Mouse (Mus musculus) liver, postnatal 0 days (tissue): ENCODE data around the gene Cabin1. TPM values are rescaled to one million over a fixed set of nuclear protein-coding genes. Genes with fewer than 3 reads are reported as not detected.

ENCODE experiments used
- ATAC-seq: fragments of 200-750 bp; cut with Nextera tagmentation; 2 replicates; pipeline ENCODE4 v1.8.0; 2017; ENCODE audit warnings: mild to moderate bottlenecking, moderate library complexity
- DNase-seq: peaks from one replicate; pipeline ENCODE4 v3.0.0-alpha.2; 2016
- H3K27ac ChIP-seq: fragments of 300-500 bp; sonication (generic); 2 replicates; pipeline ENCODE4 v1.5.1; 2014; ENCODE audit warnings: antibody characterized with exemption, moderate library complexity, mild to moderate bottlenecking, low read depth
- H3K27me3 ChIP-seq: fragments of 300-500 bp; sonication (generic); 2 replicates; pipeline ENCODE4 v1.6.1; 2014; ENCODE audit warnings: low read length, control low read depth, mixed read lengths; ENCODE audit not compliant: insufficient read depth
- H3K36me3 ChIP-seq: fragments of 300-500 bp; sonication (generic); replicated peaks from 2 replicates; pipeline ENCODE4 v1.6.1; 2014; ENCODE audit warnings: mild to moderate bottlenecking, control low read depth, low read length, moderate library complexity, mixed read lengths; ENCODE audit not compliant: insufficient read depth
- H3K4me1 ChIP-seq: fragments of 300-500 bp; sonication (generic); 2 replicates; pipeline ENCODE4 v1.6.1; 2014; ENCODE audit warnings: antibody characterized with exemption, mild to moderate bottlenecking, control low read depth; ENCODE audit not compliant: insufficient read depth
- H3K4me2 ChIP-seq: fragments of 300-500 bp; sonication (generic); 2 replicates; pipeline ENCODE4 v1.6.1; 2014; ENCODE audit warnings: low read depth, mild to moderate bottlenecking, low read length, moderate library complexity, mixed read lengths
- H3K4me3 ChIP-seq: fragments of 300-500 bp; sonication (generic); 2 replicates; pipeline ENCODE4 v1.5.1; 2014; ENCODE audit warnings: low read depth, low read length
- H3K9ac ChIP-seq: fragments of 300-500 bp; sonication (generic); replicated peaks from 2 replicates; pipeline ENCODE4 v1.6.1; 2014; ENCODE audit warnings: mild to moderate bottlenecking, moderate library complexity
- H3K9me3 ChIP-seq: fragments of 300-500 bp; sonication (generic); 2 replicates; pipeline ENCODE4 v1.6.1; 2016; ENCODE audit warnings: mild to moderate bottlenecking, control low read depth, low read length, mixed read lengths
- CTCF ChIP-seq: sonication (generic); IDR thresholded peaks from 2 replicates; pipeline ENCODE4 v1.5.1; 2016; ENCODE audit warnings: antibody characterized with exemption, low read depth
- EP300 ChIP-seq: IDR thresholded peaks from 2 replicates; pipeline ENCODE4 v1.6.1; 2016; ENCODE audit warnings: antibody characterized with exemption, low read depth, mild to moderate bottlenecking
- WGBS: fragments of 180-500 bp; shearing (Covaris S2); extraction: QIAGEN DNeasy Blood & Tissue Kit; methylation state at CpG from one replicate; pipeline ENCODE4 v1.1.7; 2014; ENCODE audit not compliant: insufficient replicate concordance; 5-methylcytosine and 5-hydroxymethylcytosine counted together
- polyA plus RNA-seq: library from polyadenylated mRNA; unstranded; fragments of >200 nt; fragmentation: Nextera tagmentation; extraction: Ambion mirVana; gene quantifications from 2 replicates; pipeline ENCODE4 v1.2.1, GENCODE M21; 2015

Gene Cabin1
- polyA plus RNA-seq, 1 experiment from 2014 or later = 9.1 TPM

DNA sequence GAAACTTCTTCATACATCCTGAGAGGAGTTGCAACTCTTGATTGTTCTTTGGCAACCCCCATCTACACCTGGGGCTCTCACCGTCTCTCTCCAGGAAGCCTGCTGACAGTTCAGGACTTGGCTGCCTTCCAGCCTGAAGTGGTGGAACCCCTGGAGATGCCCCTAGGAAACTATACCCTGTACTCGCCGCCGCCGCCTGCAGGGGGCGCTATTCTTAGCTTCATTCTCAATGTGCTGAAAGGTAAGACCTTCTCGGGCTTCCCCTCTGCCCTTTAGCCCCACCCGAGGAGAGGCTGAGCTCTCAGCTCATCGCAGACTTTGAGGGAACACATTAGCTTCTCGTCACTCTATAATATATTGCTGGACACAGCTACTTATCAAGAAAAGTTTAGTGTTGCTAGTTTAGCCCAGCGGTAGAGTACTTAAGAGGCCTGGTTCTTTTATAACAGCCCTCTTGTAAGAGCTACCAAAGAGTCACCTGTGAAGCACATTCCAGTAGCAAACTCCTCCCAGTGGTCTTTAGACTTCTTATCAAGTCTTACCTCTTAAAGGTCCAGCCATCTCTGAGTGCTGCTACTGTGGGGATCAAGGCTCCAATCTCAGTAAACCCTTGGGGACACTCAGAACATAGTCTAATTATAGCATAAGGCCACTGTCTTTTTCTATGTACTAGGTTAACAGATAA is 158.8 kb downstream of the Cabin1 start:
- peak; percentile 58 for TF ChIP-seq CTCF
- TF ChIP-seq EP300 = no peak
- Histone ChIP-seq H3K4me1 (no peaks in the 10 kb centered on the region), H3K27ac (no peak overlapping the region), H3K27me3 (no peaks in the 10 kb centered on the region), H3K9ac (no peak overlapping the region), H3K4me3 (no peak overlapping the region), H3K9me3 (no peaks in the 10 kb centered on the region), H3K4me2 (no peak overlapping the region), H3K36me3 (no peaks in the 10 kb centered on the region)
- peak; percentile 39 for DNase-seq
- 37% methylated on average over 11 of the region's 11 CpGs for WGBS
- no peak for ATAC-seq

DNA sequence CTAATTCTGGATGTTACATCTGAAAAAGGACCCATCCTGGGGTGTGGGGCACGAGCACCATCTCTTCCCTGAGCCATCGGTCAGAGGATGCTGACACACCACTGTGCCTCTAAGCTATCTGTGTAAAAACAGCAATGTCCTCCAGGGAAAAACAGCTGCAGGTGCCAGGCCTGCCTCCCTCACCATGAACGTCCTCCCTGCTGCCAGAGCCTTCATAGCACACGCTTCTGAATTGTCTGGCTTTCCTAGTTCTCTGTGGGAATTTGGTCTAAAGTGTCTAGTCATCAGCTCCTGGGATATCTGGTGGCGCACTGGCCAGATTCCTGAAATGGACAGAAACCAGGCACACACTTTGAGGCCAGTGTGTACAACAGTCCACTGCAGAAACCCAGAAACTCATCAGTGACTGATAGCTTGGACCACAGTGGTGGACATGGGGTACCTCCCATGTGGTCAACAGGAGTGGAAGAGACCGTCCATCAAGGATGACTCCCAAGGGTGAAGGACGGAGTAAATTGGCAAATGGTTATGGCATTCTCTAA is 163.9 kb downstream of the Cabin1 start:
- Histone ChIP-seq H3K9me3 (no peaks in the 10 kb centered on the region; the same call in 1 of the 2 replicates), H3K36me3 (no peaks in the 10 kb centered on the region), H3K9ac (no peak overlapping the region), H3K4me3 (no peak overlapping the region), H3K27me3 (no peaks in the 10 kb centered on the region), H3K4me1 (no peaks in the 10 kb centered on the region), H3K4me2 (no peak overlapping the region), H3K27ac (no peak overlapping the region)
- no peak for DNase-seq
- TF ChIP-seq EP300 = no peak
- no peak for TF ChIP-seq CTCF
- ATAC-seq = no peak
- WGBS = 77% methylated on average over 7 of the region's 7 CpGs

Other genes with a start within 250 kb of the Cabin1 start
- gene Snrpd3, start 246.8 kb downstream of the Cabin1 start, polyA plus RNA-seq = 51.9 and 58.8 TPM in 2 replicates
- 45.2 and 45.6 TPM in 2 replicates for gene Gucd1, start 246.4 kb downstream of the Cabin1 start, polyA plus RNA-seq
- gene Lrrc75b, start 204.0 kb downstream of the Cabin1 start, polyA plus RNA-seq = 0.05 and 0.06 TPM in 2 replicates
- 27.4 and 28.6 TPM in 2 replicates for gene Ggt1, start 202.7 kb downstream of the Cabin1 start, polyA plus RNA-seq
- gene Ggt5, start 175.0 kb downstream of the Cabin1 start, polyA plus RNA-seq = 0.81 and 1.4 TPM in 2 replicates
- gene Susd2, start 120.3 kb downstream of the Cabin1 start, polyA plus RNA-seq = 1.6 TPM in 2 replicates
- gene Ddt, start 9.1 kb upstream of the Cabin1 start, polyA plus RNA-seq = 739 and 838 TPM in 2 replicates
- gene Gm20441, start 16.6 kb upstream of the Cabin1 start, polyA plus RNA-seq = 0.24 TPM in 1 of 2 replicates, not detected in the other
- gene Gstt3, start 17.1 kb upstream of the Cabin1 start, polyA plus RNA-seq = 32.6 and 39.3 TPM in 2 replicates
- 77.5 and 78.5 TPM in 2 replicates for gene Gstt1, start 34.2 kb upstream of the Cabin1 start, polyA plus RNA-seq
- gene Gstt4, start 58.2 kb upstream of the Cabin1 start, polyA plus RNA-seq = not detected in 2 replicates
- gene Gstt2, start 73.1 kb upstream of the Cabin1 start, polyA plus RNA-seq = 148 and 175 TPM in 2 replicates
- gene Mif, start 95.9 kb upstream of the Cabin1 start, polyA plus RNA-seq = 1,043 and 1,160 TPM in 2 replicates
- 0.52 and 0.95 TPM in 2 replicates for gene Derl3, start 129.1 kb upstream of the Cabin1 start, polyA plus RNA-seq
- 35.5 and 36.0 TPM in 2 replicates for gene Smarcb1, start 157.3 kb upstream of the Cabin1 start, polyA plus RNA-seq
- 1,168 and 1,173 TPM in 2 replicates for gene Chchd10, start 168.8 kb upstream of the Cabin1 start, polyA plus RNA-seq
- gene Mmp11, start 172.2 kb upstream of the Cabin1 start, polyA plus RNA-seq = 2.8 and 3.6 TPM in 2 replicates
- gene Gm867, start 176.3 kb upstream of the Cabin1 start, polyA plus RNA-seq = 6.9 and 8.6 TPM in 2 replicates
- gene Vpreb3, start 178.7 kb upstream of the Cabin1 start, polyA plus RNA-seq = 61.6 and 65.5 TPM in 2 replicates
- 0.04 and 0.06 TPM in 2 replicates for gene Gm5134, start 190.2 kb upstream of the Cabin1 start, polyA plus RNA-seq